Mouse (Mus musculus): ENCODE data around the gene Maml1. TPM values are rescaled to one million over a fixed set of nuclear protein-coding genes. Genes with fewer than 3 reads are reported as not detected.

The Maml1 gene
- total and polyA plus RNA-seq, 3 experiments, result 6.1 to 44.8 (median 17.8) TPM

GRCm38 (mm10) chr11:50262020-50262419, 30.1 kb downstream of the Maml1 start:
- Histone ChIP-seq H3K36me3 (replicated peaks) (peaks cover 96% of the 10 kb centered on the region), H3K9me3 (replicated peaks) (no peaks in the 10 kb centered on the region), H3K27me3 (ENCODE audit: insufficient read depth, low read length) (no peaks in the 10 kb centered on the region), H3K4me1 (ENCODE audit: insufficient read depth, low read depth, low read length) (peaks cover 24% of the 10 kb centered on the region), H3K4me3 (ENCODE audit: low read depth, low read length) (no peak overlapping the region)
- no peak for ATAC-seq (ENCODE audit: extremely low read depth, insufficient number of reproducible peaks, low FRiP score, poor library complexity, severe bottlenecking)
- TF ChIP-seq GATA1 (IDR thresholded peaks at IDR 0.05; ENCODE audit: borderline replicate concordance, low read length) (no peak), CTCF (IDR thresholded peaks at IDR 0.05; ENCODE audit: low read depth, low read length) (no peak), POLR2AphosphoS5 (IDR thresholded peaks at IDR 0.05; ENCODE audit: insufficient replicate concordance, low read depth, low read length) (no peak), TAL1 (conservative IDR thresholded peaks at IDR 0.05; ENCODE audit: low read depth, low read length) (no peak), GATA2 (IDR thresholded peaks at IDR 0.05; ENCODE audit: borderline replicate concordance, low read depth, low read length) (no peak)
- DNase-seq (ENCODE audit: low spot score), result no peak

DNA sequence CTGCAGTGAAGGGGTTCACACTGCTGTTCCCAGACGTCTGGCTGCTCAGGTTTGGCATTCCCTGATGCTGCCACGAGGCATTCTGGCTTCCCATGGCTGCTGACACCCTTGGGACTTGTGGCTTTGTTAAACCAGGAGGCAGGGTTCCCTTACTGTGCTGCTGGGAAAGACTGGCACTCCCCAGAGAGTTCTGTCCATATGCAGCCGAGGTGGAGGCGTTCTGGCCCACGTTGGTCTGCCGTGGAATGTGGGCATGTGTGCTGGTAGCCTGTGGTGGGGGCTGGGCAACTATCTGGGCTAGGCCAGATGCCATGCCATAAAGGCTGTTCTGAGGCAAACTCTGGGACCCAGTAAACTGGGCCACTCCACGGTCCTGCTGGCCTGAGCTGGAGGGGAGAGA, 33.8 kb downstream of the Maml1 start:
- TF ChIP-seq CTCF (IDR thresholded peaks at IDR 0.05; ENCODE audit: low read depth, low read length) (no peak), POLR2AphosphoS5 (IDR thresholded peaks at IDR 0.05; ENCODE audit: insufficient replicate concordance, low read depth, low read length) (no peak), GATA1 (IDR thresholded peaks at IDR 0.05; ENCODE audit: borderline replicate concordance, low read length) (no peak), TAL1 (conservative IDR thresholded peaks at IDR 0.05; ENCODE audit: low read depth, low read length) (no peak), GATA2 (IDR thresholded peaks at IDR 0.05; ENCODE audit: borderline replicate concordance, low read depth, low read length) (no peak)
- DNase-seq (ENCODE audit: low spot score) (no peak), ATAC-seq (ENCODE audit: extremely low read depth, insufficient number of reproducible peaks, low FRiP score, poor library complexity, severe bottlenecking) (no peak)
- no peak overlapping the region for H3K4me3 ChIP-seq (ENCODE audit: low read depth, low read length)
- peaks cover 89% of the 10 kb centered on the region for H3K36me3 ChIP-seq (replicated peaks)
- H3K9me3 ChIP-seq (replicated peaks), result no peaks in the 10 kb centered on the region
- no peaks in the 10 kb centered on the region for H3K27me3 ChIP-seq (ENCODE audit: insufficient read depth, low read length)
- H3K4me1 ChIP-seq (ENCODE audit: insufficient read depth, low read depth, low read length), result peaks cover 29% of the 10 kb centered on the region

- no peak for ATAC-seq (ENCODE audit: extremely low read depth, insufficient number of reproducible peaks, low FRiP score, poor library complexity, severe bottlenecking)
Observed at GRCm38 (mm10) chr11:50256615-50257014, 35.5 kb downstream of the Maml1 start.

GRCm38 (mm10) chr11:50254010-50254580, 38.0 kb downstream of the Maml1 start:
- no peak for ATAC-seq (ENCODE audit: extremely low read depth, insufficient number of reproducible peaks, low FRiP score, poor library complexity, severe bottlenecking)
- no peaks in the 10 kb centered on the region for H3K27me3 ChIP-seq (ENCODE audit: insufficient read depth, low read length)
- H3K4me1 ChIP-seq (ENCODE audit: insufficient read depth, low read depth, low read length), result peaks cover 34% of the 10 kb centered on the region
- no peaks in the 10 kb centered on the region for H3K9me3 ChIP-seq (replicated peaks)
- peaks cover 49% of the 10 kb centered on the region for H3K36me3 ChIP-seq (replicated peaks)
- no peak for TF ChIP-seq GATA1 (IDR thresholded peaks at IDR 0.05; ENCODE audit: borderline replicate concordance, low read length)
- no peak for TF ChIP-seq TAL1 (conservative IDR thresholded peaks at IDR 0.05; ENCODE audit: low read depth, low read length)
- TF ChIP-seq POLR2AphosphoS5 (IDR thresholded peaks at IDR 0.05; ENCODE audit: insufficient replicate concordance, low read depth, low read length), result no peak
- no peak for TF ChIP-seq CTCF (IDR thresholded peaks at IDR 0.05; ENCODE audit: low read depth, low read length)
- TF ChIP-seq GATA2 (IDR thresholded peaks at IDR 0.05; ENCODE audit: borderline replicate concordance, low read depth, low read length), result no peak
- H3K4me3 ChIP-seq (ENCODE audit: low read depth, low read length), result no peak overlapping the region
- no peak for DNase-seq (ENCODE audit: low spot score)

More at GRCm38 (mm10) chr11:50256615-50257014, 35.5 kb downstream of the Maml1 start:
- Histone ChIP-seq H3K9me3 (replicated peaks) (no peaks in the 10 kb centered on the region), H3K36me3 (replicated peaks) (peaks cover 74% of the 10 kb centered on the region), H3K4me1 (ENCODE audit: insufficient read depth, low read depth, low read length) (peaks cover 32% of the 10 kb centered on the region), H3K4me3 (ENCODE audit: low read depth, low read length) (no peak overlapping the region), H3K27me3 (ENCODE audit: insufficient read depth, low read length) (no peaks in the 10 kb centered on the region)
- DNase-seq (ENCODE audit: low spot score), result no peak
- TF ChIP-seq GATA2 (IDR thresholded peaks at IDR 0.05; ENCODE audit: borderline replicate concordance, low read depth, low read length), result no peak

DNA sequence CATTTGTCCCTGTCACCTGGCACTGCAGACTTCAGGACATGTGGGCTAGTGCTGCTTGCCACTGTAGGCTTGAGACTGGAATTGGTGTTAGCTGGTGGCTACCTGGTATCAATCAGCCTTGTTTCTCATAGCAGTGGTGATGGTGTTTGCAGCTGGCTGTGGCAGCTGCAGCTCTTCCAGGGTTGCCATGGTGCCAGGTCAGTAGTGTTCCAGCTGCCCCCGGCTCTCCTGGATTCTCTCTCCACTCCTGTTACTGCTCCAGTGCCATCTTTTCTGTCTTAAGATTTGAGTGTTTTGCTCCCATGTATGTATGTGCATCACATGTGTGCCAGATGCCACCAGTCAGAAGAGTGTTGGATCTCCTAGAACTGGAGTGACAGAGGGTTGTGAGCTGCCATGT, 38.7 kb downstream of the Maml1 start:
- ATAC-seq (ENCODE audit: extremely low read depth, insufficient number of reproducible peaks, low FRiP score, poor library complexity, severe bottlenecking), result no peak
- H3K36me3 ChIP-seq (replicated peaks), result peaks cover 42% of the 10 kb centered on the region
- TF ChIP-seq POLR2AphosphoS5 (IDR thresholded peaks at IDR 0.05; ENCODE audit: insufficient replicate concordance, low read depth, low read length) (no peak), CTCF (IDR thresholded peaks at IDR 0.05; ENCODE audit: low read depth, low read length) (no peak)

DNA sequence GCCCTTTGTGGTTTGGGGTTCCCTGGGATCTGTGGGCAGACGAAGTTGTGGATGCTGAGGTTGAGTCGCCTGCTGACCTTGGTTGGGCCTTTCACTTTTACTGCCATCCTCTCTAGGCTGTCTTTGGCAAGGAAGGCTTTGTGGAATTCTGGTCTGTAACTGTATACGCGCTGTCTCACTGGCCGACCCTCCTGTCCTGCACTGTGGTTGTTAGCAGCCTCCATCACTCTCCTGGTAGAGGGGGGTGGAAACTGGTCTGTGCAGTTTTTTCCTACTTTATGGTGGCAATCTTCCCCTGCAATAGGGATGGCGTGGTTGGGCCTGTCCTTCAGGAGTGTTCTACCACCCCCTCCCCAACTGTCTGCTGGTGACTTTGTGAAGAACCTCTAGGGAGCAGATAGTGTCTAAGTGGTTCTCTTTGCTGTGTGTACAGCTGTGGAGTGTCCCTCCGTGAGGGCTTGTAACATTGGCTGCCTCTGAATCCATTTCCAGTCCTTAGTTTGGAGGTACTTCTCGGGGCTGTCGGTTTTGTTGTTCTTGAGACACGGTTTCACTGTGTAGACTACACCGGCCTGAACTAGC, 39.3 kb downstream of the Maml1 start:
- H3K36me3 ChIP-seq (replicated peaks), result peaks cover 35% of the 10 kb centered on the region
- TF ChIP-seq GATA2 (IDR thresholded peaks at IDR 0.05; ENCODE audit: borderline replicate concordance, low read depth, low read length) (no peak), CTCF (IDR thresholded peaks at IDR 0.05; ENCODE audit: low read depth, low read length) (no peak), POLR2AphosphoS5 (IDR thresholded peaks at IDR 0.05; ENCODE audit: insufficient replicate concordance, low read depth, low read length) (no peak), GATA1 (IDR thresholded peaks at IDR 0.05; ENCODE audit: borderline replicate concordance, low read length) (no peak), TAL1 (conservative IDR thresholded peaks at IDR 0.05; ENCODE audit: low read depth, low read length) (no peak)
- no peaks in the 10 kb centered on the region for H3K27me3 ChIP-seq (ENCODE audit: insufficient read depth, low read length)
- peaks cover 26% of the 10 kb centered on the region for H3K4me1 ChIP-seq (ENCODE audit: insufficient read depth, low read depth, low read length)
- no peak overlapping the region for H3K4me3 ChIP-seq (ENCODE audit: low read depth, low read length)
- ATAC-seq (ENCODE audit: extremely low read depth, insufficient number of reproducible peaks, low FRiP score, poor library complexity, severe bottlenecking) (no peak), DNase-seq (ENCODE audit: low spot score) (no peak)
- no peaks in the 10 kb centered on the region for H3K9me3 ChIP-seq (replicated peaks)

More for the DNA sequence above, 38.7 kb downstream of the Maml1 start:
- no peak for DNase-seq (ENCODE audit: low spot score)
- no peak overlapping the region for H3K4me3 ChIP-seq (ENCODE audit: low read depth, low read length)
- H3K9me3 ChIP-seq (replicated peaks), result no peaks in the 10 kb centered on the region
- H3K4me1 ChIP-seq (ENCODE audit: insufficient read depth, low read depth, low read length), result peaks cover 32% of the 10 kb centered on the region
- H3K27me3 ChIP-seq (ENCODE audit: insufficient read depth, low read length), result no peaks in the 10 kb centered on the region
